Mouse (Mus musculus) limb, embryonic 11.5 days (tissue): ENCODE results near the gene Eloa. TPM values are rescaled to one million over a fixed set of nuclear protein-coding genes. Genes with fewer than 3 reads are reported as not detected.
"Not testable (repeated sequence)": the region's sequence is repeated elsewhere in the genome, so short reads cannot be mapped to it uniquely, and the experiment has no call there.

Experiments
- ATAC-seq: fragments of 200-750 bp; cut with Nextera tagmentation; 2 replicates; pipeline ENCODE4 v1.8.0; 2017; ENCODE audit warnings: low read depth; ENCODE audit not compliant: insufficient number of reproducible peaks, low FRiP score, low TSS enrichment
- DNase-seq: peaks from one replicate; pipeline ENCODE4 v3.0.0-alpha.2; 2015; ENCODE audit warnings: low spot score
- H3K27ac ChIP-seq: fragments of 300-500 bp; sonication (generic); replicated peaks from 2 replicates; pipeline ENCODE4 v1.5.1; 2014; ENCODE audit warnings: low read depth, mild to moderate bottlenecking, low read length
- H3K27me3 ChIP-seq: fragments of 300-500 bp; sonication (generic); 2 replicates; pipeline ENCODE4 v1.6.1; 2014; ENCODE audit warnings: mild to moderate bottlenecking, low read length, mixed read lengths; ENCODE audit not compliant: control insufficient read depth, insufficient read depth
- H3K36me3 ChIP-seq: fragments of 300-500 bp; sonication (generic); 2 replicates; pipeline ENCODE4 v1.6.1; 2014; ENCODE audit warnings: mild to moderate bottlenecking, low read length, moderate library complexity, mixed read lengths; ENCODE audit not compliant: control insufficient read depth, insufficient read depth
- H3K4me1 ChIP-seq: fragments of 300-500 bp; sonication (generic); 2 replicates; pipeline ENCODE4 v1.6.1; 2014; ENCODE audit warnings: low read length, mixed read lengths; ENCODE audit not compliant: control insufficient read depth, insufficient read depth
- H3K4me2 ChIP-seq: fragments of 300-500 bp; sonication (generic); 2 replicates; pipeline ENCODE4 v1.6.1; 2014; ENCODE audit warnings: low read depth, mild to moderate bottlenecking, moderate library complexity; ENCODE audit not compliant: severe bottlenecking
- H3K4me3 ChIP-seq: fragments of 300-500 bp; sonication (generic); 2 replicates; pipeline ENCODE4 v1.5.1; 2014; ENCODE audit warnings: low read depth, low read length
- H3K9ac ChIP-seq: fragments of 300-500 bp; sonication (generic); 2 replicates; pipeline ENCODE4 v1.6.1; 2014; ENCODE audit warnings: mild to moderate bottlenecking, low read length
- H3K9me3 ChIP-seq: fragments of 300-500 bp; sonication (generic); 2 replicates; pipeline ENCODE4 v1.6.1; 2016; ENCODE audit warnings: low read length; ENCODE audit not compliant: control insufficient read depth
- WGBS: fragments of 180-500 bp; shearing (Covaris S2); extraction: QIAGEN DNeasy Blood & Tissue Kit; methylation state at CpG from one replicate; pipeline ENCODE4 v1.1.7; 2014; 5-methylcytosine and 5-hydroxymethylcytosine counted together
- polyA plus RNA-seq: library from polyadenylated mRNA; unstranded; fragments of >200 nt; fragmentation: Nextera tagmentation; extraction: Ambion mirVana; gene quantifications from 2 replicates; pipeline ENCODE4 v1.2.1, GENCODE M21; 2014

Eloa gene
- 45.8 and 47.3 TPM in 2 replicates for polyA plus RNA-seq

- Histone ChIP-seq H3K9ac (peak within 1 kb of the TSS; percentile 91), H3K27me3 (no peaks in the 10 kb centered on the region), H3K36me3 (no peaks in the 10 kb centered on the region; the same call in 1 of the 2 replicates), H3K27ac (peak within 1 kb of the TSS; percentile 52; the same call in 1 of the 2 replicates), H3K4me3 (peak within 1 kb of the TSS; percentile 97), H3K4me1 (peaks cover 4% of the 10 kb centered on the region), H3K9me3 (no peaks in the 10 kb centered on the region), H3K4me2 (peak within 1 kb of the TSS; percentile 67)
- 0% methylated on average over 48 of the region's 48 CpGs for WGBS
- DNase-seq (peak; percentile 100), ATAC-seq (peak; percentile 99)
Measured at GRCm38 (mm10) chr4:136021549-136022047, at the start of gene Eloa. Eloa (minus strand) TSS chr4:136021763.

- no peaks in the 10 kb centered on the region for H3K27me3 ChIP-seq
- H3K36me3 ChIP-seq = no peaks in the 10 kb centered on the region
- H3K9me3 ChIP-seq = no peaks in the 10 kb centered on the region
- 0 out of 2 replicates have a peak overlapping the region, but pooled peaks have one; percentile 16 for H3K4me2 ChIP-seq
- WGBS = 2% methylated on average over 15 of the region's 15 CpGs
- H3K9ac ChIP-seq = no peak overlapping the region
- ATAC-seq = peak; percentile 53
- peak; percentile 92 for DNase-seq
- H3K27ac ChIP-seq = no peak overlapping the region
- H3K4me1 ChIP-seq = 0 out of 2 replicates have a peak, but pooled peaks cover 3% of the 10 kb centered on the region
- H3K4me3 ChIP-seq = no peak overlapping the region
Measured at GRCm38 (mm10) chr4:136071178-136071714, 49.7 kb upstream of the Eloa start.

GRCm38 (mm10) chr4:136070592-136070991, 49.0 kb upstream of the Eloa start:
- Histone ChIP-seq H3K27ac (no peak overlapping the region), H3K36me3 (no peaks in the 10 kb centered on the region), H3K4me1 (0 out of 2 replicates have a peak, but pooled peaks cover 3% of the 10 kb centered on the region), H3K9ac (no peak overlapping the region), H3K4me3 (no peak overlapping the region), H3K9me3 (no peaks in the 10 kb centered on the region), H3K4me2 (no peak overlapping the region), H3K27me3 (no peaks in the 10 kb centered on the region)
- WGBS = 63% methylated on average over 6 of the region's 6 CpGs
- DNase-seq (no peak), ATAC-seq (peak; percentile 41; the same call in 1 of the 2 replicates)

GRCm38 (mm10) chr4:136069954-136070353, 48.4 kb upstream of the Eloa start:
- 1% methylated on average over 18 of the region's 18 CpGs for WGBS
- 0 out of 2 replicates have a peak, but pooled peaks cover 3% of the 10 kb centered on the region for H3K4me1 ChIP-seq
- no peak overlapping the region for H3K4me2 ChIP-seq
- no peaks in the 10 kb centered on the region for H3K36me3 ChIP-seq
- ATAC-seq (peak; percentile 63), DNase-seq (peak; percentile 93)
- no peak overlapping the region for H3K9ac ChIP-seq
- no peak overlapping the region for H3K4me3 ChIP-seq
- no peaks in the 10 kb centered on the region for H3K9me3 ChIP-seq
- H3K27me3 ChIP-seq = no peaks in the 10 kb centered on the region
- H3K27ac ChIP-seq = no peak overlapping the region

- 78% methylated on average over 4 of the region's 4 CpGs for WGBS
- H3K4me1 ChIP-seq = 0 out of 2 replicates have a peak, but pooled peaks cover 3% of the 10 kb centered on the region
- H3K4me3 ChIP-seq = no peak overlapping the region
- no peak overlapping the region for H3K9ac ChIP-seq
- DNase-seq = no peak
- ATAC-seq = no peak
- H3K4me2 ChIP-seq = no peak overlapping the region
- no peak overlapping the region for H3K27ac ChIP-seq
- no peaks in the 10 kb centered on the region for H3K9me3 ChIP-seq
- no peaks in the 10 kb centered on the region for H3K27me3 ChIP-seq
- no peaks in the 10 kb centered on the region for H3K36me3 ChIP-seq
Measured at GRCm38 (mm10) chr4:136069313-136069712, 47.8 kb upstream of the Eloa start.

- ATAC-seq = no peak
- H3K9me3 ChIP-seq = no peaks in the 10 kb centered on the region
- no peak overlapping the region for H3K27ac ChIP-seq
- WGBS = 95% methylated on average over 4 of the region's 4 CpGs
- H3K36me3 ChIP-seq = no peaks in the 10 kb centered on the region
- H3K27me3 ChIP-seq = no peaks in the 10 kb centered on the region
- H3K4me3 ChIP-seq = no peak overlapping the region
- no peak overlapping the region for H3K4me2 ChIP-seq
- H3K4me1 ChIP-seq = no peaks in the 10 kb centered on the region
- no peak overlapping the region for H3K9ac ChIP-seq
- DNase-seq = no peak
Measured at GRCm38 (mm10) chr4:136063143-136063542, 41.6 kb upstream of the Eloa start.

- 69% methylated on average over 9 of the region's 9 CpGs for WGBS
- not testable (repeated sequence) for DNase-seq, H3K4me1 ChIP-seq, H3K27ac ChIP-seq, H3K27me3 ChIP-seq, H3K9ac ChIP-seq, H3K4me3 ChIP-seq, H3K4me2 ChIP-seq, ATAC-seq, H3K9me3 ChIP-seq, H3K36me3 ChIP-seq
Measured at GRCm38 (mm10) chr4:136059800-136060488, 38.4 kb upstream of the Eloa start.

GRCm38 (mm10) chr4:136057916-136058315, 36.4 kb upstream of the Eloa start:
- Histone ChIP-seq H3K27ac (no peak overlapping the region), H3K9ac (no peak overlapping the region), H3K27me3 (no peaks in the 10 kb centered on the region), H3K9me3 (no peaks in the 10 kb centered on the region), H3K4me1 (no peaks in the 10 kb centered on the region), H3K4me2 (no peak overlapping the region), H3K4me3 (no peak overlapping the region), H3K36me3 (no peaks in the 10 kb centered on the region)
- WGBS = 91% methylated on average over 5 of the region's 5 CpGs
- no peak for DNase-seq
- no peak for ATAC-seq
